Mouse (Mus musculus) thymus, postnatal 36 days (tissue): ENCODE data around the gene Cactin.

Source experiments
- DNase-seq, 2 experiments: peaks; one replicate each; pipeline ENCODE4 v3.0.0; 2022; ENCODE audit warnings: mixed read lengths in 2 of 2

Cactin gene

GRCm38 (mm10) chr10:81298369-81299100 lies 22.4 kb upstream of the Cactin start:
- DNase-seq: peak; percentile 57 to 75

DNA sequence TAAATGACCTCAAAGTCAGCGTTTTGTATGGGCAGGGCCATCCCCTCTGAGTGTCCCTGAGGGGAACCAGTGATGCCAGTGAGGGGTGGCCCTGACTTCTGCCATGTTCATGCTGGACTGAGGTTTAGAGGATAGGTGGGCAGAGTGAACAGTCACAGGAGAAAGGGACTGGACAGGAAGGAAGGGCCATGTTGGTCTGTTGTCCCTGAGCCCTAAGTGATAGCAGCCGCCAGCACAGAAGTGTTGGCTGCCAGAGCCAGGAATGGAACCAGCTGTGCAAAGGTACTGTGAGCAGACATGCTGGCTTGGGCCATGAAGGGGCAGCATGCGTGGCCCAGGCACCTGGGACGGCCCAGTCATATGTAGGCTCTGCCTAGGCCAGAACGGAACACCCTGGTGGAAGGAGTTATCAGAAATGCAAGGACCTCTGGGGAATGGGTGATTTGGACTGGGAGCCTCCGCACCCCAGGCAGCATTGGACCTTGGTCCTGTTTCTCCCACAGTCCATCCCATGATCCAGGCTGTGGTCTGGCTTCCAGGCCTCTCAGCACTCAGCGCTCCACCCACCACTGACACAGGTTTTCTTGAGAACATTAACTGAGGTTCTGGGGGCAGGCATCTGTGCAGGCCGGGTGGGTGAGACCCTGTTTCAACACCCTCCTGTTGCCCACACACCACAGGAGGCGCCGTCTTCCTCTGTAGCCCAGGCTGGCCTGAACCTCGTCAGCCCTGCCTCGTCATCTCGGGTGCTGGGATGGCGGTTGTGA lies 21.1 kb upstream of the Cactin start:
- peak in 1 of 2 experiments; percentile 20 for DNase-seq

GRCm38 (mm10) chr10:81300352-81300907 lies 20.5 kb upstream of the Cactin start:
- no peak for DNase-seq

- DNase-seq: no peak
Measured at GRCm38 (mm10) chr10:81301321-81301720, 19.6 kb upstream of the Cactin start.

GRCm38 (mm10) chr10:81302288-81302687 lies 18.6 kb upstream of the Cactin start:
- DNase-seq: no peak

DNA sequence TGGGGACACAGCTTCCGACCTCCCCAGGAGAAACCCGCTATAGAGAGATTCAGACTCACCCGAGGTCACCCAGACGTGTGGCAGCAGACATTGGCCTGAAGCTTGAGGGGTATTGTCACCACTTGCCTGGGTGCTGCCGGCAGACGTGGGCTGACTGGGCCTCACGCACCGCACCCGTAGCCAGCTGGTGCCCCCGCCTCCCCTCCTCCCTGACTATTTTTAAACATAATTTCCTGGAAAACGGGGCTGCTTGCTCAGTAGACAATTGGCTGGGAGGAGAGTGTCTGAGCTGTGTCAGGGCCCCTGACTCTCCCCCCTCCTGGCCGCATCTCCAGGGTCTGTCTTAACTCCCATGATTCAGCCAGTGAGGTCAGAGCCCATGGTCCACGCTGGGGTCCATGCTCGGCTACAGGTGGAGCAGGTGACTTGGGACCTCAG lies 18.1 kb upstream of the Cactin start:
- DNase-seq: peak in 1 of 2 experiments; percentile 56

- DNase-seq: no peak
Measured at GRCm38 (mm10) chr10:81303258-81303657, 17.6 kb upstream of the Cactin start.

- DNase-seq: peak; percentile 65 to 75
Measured at GRCm38 (mm10) chr10:81303761-81304160, 17.1 kb upstream of the Cactin start.

DNA sequence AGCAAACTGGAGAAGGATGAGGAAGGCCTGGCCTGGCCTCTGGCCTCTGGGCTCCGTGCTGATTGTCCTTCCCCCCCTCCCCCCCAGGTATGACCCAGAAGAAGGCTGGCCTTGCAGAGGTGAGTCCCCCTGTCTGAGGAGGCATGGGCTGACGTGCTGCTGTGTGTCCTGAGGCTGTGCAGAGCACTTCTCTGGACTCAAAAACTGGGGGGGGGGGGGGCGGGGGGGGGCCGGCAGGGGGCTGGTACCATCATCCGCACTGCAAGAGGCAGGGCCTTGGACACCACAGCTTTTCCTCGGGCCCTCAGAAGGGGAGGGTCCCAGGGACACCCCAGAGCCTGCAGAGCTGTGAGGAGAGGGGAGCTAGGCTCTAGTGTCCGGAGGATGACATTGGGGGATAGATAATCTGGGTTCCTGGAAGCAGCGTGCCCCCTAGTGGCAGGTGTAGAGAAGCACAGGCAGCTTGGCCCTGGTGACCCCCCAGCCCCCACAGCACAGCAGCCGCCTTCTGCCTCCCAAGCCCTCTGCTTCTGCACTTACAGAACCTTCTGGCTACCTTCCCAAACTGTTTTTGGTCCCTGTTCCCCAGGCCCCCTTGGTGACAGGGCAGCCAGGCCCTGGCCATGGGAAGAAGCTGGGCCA lies 16.2 kb upstream of the Cactin start:
- peak; percentile 71 to 74 for DNase-seq

DNA sequence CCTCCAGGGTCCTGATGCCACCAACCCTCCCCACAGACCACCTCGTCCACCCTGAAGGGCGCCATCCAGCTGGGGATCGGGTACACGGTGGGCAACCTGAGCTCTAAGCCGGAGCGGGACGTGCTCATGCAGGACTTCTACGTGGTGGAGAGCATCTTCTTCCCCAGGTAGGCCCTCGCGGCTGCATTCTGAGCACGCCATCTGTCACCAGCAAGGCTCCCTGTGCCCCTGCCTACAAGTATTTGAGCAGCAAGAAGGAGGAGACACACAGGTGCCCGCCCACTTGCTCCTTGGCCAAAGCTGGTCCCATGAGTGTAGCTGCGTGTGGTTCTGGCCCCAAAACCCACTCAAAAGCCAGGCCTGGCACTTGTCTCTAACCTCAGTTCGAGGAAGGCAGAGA lies 15.2 kb upstream of the Cactin start:
- DNase-seq: no peak

GRCm38 (mm10) chr10:81306173-81306668 lies 14.7 kb upstream of the Cactin start:
- DNase-seq: no peak

DNA sequence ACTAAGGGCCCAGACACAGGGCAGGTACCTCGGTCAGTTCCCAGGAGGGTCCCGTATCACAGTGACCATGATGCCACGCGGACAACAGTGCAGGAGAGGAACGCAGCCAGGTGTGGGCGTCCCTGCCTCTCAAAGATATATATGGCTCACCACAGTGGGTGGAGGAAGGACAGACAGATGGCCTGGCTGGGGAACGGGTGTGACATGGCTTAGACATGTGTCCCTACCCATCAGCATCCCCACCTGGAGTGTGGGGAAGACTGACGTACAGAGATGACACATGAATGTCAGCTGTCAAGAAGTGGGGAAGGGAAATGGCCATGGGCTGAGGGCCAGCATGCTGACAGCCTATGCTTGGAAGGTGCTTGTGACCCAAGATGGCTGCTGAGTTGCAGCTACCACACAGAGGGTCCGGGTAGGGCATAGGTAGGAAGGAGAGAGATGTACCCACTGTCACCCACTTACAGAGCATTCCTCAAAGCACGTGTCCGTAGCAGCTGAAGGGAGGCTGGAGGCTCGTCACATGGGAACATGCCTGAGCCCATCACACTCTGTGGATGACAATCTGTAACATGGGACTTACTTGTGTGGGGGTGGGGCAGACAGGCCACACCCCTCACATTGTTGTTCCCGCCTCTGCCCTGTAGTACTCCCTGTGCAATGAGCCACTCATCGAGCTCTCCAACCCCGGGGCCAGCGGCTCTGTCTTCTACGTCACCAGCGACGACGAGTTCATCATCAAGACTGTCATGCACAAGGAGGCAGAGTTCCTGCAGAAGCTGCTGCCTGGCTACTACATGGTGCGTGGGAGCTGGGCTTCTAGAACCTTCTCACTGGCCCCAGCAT lies 13.8 kb upstream of the Cactin start:
- no peak for DNase-seq

DNA sequence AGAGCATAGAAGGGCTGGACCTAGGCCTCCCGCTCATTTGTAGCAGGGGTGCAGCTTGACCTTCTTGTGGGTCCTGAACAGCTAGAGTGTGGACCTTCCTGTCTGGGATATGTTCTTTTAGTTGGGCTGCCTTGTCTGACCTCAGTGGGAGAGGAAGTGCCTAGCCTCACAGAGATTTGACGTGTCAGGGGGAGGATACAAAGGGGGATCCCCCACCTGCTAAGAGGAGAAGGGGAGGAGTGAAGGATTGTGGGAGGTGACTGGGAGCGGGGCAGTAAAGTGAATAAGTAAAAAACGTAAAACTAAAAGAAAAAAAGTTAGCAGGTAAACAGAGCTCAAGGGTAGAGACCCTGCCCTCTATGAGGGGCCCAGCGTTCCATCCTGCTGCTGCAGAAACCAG lies 11.3 kb upstream of the Cactin start:
- DNase-seq: no peak

GRCm38 (mm10) chr10:81313581-81313980 lies 7.3 kb upstream of the Cactin start:
- no peak for DNase-seq

GRCm38 (mm10) chr10:81314201-81314600 lies 6.7 kb upstream of the Cactin start:
- no peak for DNase-seq

- no peak for DNase-seq
Measured at GRCm38 (mm10) chr10:81315587-81315986, 5.3 kb upstream of the Cactin start.

DNA sequence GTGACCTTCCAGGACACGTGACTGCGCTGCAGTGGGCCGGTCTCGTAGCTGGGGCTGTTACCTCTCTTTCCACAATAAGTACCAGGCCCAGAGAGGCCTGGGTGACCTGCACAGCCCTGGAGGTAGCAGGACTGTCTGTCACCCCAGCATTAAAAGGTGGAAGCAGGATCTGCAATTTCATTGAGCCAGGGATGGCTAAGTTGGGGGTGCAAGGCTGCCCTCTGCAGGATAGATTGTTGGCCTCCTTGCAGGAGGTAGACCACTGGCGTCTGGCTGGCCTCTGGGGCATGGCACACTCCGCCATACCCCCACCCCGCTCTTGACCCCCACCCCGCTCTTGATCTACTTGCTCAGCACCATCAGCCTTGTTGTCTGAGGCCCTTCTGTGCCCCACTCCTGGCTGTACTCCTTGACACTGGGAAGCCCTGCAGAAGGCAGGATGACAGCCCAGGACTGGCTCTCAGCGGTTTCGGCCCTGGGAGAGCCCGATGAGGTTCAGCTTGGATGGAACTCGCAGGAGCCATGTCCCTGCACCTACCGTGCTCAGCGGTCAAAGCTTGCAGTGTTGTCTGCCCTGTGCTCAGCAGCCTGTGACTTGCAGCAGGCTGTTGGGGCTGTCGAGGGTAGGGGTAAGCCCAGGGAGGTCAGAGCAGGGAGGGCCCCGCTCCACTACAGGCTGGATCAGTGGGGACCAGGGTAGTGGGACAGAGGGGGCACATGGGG lies 4.4 kb upstream of the Cactin start:
- DNase-seq: peak; percentile 47 to 59

DNA sequence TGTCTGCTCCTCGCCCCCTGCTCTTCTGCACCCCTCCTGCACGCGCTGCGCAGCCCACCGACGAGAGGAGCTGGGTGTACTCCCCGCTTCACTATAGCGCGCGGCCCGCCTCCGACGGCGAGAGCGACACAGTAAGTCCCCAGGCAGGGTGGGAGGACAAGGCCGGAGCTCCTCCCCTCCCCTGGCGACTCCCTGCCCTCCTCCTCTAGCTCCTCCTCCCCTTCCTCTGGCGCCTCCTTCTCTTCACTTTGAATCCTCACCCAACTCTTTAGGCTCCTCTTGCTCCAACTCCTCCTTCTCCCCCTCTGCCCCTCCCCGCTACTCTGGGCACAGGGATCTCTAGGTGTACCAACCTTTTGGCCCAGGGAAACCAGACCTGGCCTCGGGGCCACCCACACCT lies 3.6 kb upstream of the Cactin start:
- DNase-seq: peak in 1 of 2 experiments; percentile 61

GRCm38 (mm10) chr10:81318589-81319329 lies 2.1 kb upstream of the Cactin start:
- peak in 1 of 2 experiments; percentile 60 for DNase-seq

DNA sequence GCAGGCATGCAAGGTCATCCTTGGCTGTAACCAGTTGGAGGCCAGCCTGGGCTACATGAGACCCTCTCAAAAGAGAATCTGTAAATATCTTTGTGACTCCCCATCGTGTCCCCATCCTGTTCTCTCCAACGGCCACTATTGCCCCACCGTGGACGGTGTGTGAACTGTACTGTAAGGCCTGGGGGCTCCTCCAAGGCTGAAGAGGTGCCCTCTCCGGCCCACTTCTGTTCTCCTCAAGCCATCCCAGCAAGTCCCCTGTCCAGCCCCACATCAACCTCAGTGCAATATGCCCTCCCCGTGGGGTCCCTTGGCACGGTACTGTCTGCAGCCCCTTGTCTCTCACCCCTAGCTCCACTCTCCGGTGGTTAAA lies 1.6 kb upstream of the Cactin start:
- DNase-seq: peak in 1 of 2 experiments; percentile 65
